Mouse (Mus musculus): Measurements from ENCODE around the gene Olfr1340.

The Olfr1340 gene

DNA sequence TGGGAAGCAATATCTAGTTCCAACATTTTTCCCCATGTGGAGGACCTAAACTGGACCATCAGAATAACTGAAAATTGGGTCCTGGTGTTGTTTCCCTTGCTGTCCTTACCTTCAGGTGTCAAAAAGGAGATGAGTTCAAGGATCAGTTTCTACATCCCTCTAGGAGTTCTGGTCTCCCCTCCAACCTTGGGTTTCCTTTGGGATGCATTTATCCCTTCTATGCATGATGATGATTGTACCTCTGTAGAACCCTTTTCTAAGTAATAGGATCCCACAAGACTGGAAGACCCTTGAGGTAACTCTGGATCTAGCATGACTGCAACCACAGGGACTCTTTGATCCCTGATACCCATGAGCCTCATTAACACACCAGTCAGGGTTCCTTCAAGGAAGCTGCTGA, at the start of gene Olfr1340:
Gene Olfr1340 (plus strand): TSS at position 301 of the 400 bp plus-strand sequence.
- no peak for DNase-seq

DNA sequence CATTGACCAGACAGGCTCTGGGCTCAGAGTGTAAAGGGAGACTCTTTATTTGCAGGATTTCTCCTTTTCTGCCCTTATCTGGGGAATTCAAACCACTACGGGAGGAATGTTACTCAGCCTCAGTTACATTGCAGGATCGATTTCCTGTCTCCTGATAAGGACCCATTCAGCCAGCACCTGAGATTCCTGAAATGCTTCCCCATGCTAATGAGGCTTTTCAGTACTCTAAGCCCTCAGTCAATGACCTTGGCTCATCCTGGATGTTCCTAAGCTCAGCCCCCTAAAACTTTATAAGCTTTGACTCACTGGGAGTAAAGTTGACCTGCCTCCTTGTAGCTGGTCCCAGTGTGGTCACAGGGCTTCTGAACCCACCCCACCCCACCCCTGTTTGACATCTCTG, 32.9 kb upstream of the Olfr1340 start:
- DNase-seq: no peak

DNA sequence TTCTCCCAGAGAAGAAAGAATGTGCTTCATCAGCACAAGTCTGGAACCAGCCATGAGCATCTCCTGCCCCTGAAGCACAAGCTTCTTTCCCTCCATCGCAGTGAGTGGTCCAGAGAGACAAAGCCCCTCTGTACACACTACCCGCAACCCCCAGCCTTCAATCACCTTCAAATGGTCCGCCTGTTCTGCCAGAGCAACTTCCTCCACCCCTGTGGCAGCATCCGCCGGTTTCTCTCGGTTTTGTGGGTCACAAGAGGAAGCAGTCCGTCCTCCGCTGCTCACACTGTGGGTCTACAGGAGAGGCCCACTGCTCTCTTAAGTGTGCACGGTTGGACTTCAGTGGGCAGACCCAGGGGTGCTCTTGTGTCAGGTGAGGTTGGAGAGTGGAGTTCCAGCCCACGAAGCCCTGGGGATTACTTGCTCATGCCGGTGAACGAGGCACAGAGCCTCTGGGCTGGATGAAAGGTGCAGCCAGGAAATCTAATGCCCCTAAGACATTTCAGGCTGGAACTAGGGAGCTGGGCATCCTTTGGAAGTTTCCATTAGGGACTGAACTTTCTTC, 27.4 kb upstream of the Olfr1340 start, which contains the start of gene Olfr1342:
Gene Olfr1342 (minus strand): TSS at position 345 of the 562 bp plus-strand sequence.
- DNase-seq: peak; percentile 59

DNA sequence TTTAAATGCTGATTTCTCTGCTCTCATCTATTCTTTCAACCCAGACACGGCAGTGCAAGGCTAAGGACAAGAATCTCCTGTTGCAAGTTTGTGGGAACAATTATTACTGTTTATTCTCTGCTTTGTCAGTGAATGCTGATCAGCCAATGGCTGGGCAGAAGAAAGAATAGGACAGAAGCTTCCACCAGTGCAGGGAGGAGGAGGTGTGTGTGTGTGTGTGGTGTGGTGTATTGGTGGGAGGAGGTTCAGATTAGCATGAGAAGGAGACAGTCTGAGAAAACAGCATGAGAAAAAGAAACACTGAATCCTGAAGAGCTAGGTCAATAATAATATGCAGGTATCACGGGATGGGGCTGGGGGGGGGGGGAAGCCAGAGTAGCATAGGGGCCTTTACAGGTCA, 26.1 kb upstream of the Olfr1340 start:
- DNase-seq: peak; percentile 24

DNA sequence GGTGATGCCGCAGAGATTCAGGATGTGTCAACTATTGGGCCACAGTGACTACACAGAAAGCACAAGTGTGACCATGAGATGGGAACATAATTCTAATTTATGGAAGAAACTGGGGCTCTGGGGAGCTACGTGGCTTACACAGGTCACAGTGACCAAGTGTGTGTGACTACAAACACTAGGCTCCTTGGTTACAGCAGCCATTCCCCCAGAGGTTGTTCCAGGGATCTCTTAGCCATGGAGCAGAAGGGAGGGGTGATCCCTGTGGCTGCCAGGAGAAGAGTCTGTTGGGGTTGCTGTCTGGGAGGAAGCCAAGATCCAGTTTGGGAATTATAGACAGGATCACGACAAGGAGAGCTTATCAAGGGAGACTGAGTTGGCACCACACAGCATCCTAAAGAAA, 16.7 kb upstream of the Olfr1340 start, which contains the start of gene Olfr1341:
Gene Olfr1341 (plus strand): TSS at position 301 of the 400 bp plus-strand sequence.
- DNase-seq: no peak

DNA sequence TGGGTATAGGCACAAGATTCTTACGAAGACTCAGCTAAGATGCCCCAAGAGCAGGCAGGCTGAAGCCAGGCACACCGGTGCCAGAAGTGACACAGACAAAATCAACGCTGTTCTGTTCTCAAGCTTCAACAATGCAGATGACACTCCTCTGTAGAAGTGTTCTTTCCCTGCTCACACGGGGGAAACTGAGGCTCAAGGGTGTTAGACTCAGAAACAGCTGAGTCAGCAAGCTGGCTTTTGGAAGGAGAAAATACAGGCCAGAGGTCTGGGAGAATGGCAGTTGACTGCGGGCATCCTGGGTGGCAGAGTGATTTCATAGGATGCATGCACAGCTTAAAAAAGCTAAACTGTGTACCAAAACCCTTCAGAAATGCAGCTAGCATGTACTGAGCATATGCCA, 11.9 kb upstream of the Olfr1340 start:
- peak; percentile 63 for DNase-seq

DNA sequence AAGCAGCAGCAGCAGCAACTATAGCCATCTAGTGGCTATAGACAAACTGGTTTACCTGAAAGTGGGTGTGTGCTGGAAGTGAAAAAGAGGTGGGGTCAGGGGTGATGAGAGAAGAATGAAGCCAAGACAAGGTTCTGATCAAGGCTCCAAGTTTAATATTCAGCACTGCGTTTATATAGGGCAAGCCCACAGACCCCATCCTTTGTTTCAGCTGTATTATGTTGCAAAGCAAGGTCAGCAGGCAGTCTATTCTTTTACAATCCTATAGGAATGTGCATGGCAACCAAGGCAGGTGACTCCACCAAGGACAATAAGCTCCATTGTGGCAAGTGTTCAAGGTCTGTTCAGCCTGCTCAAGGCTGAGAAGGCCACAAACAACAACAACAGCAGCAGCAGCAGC, 8.3 kb upstream of the Olfr1340 start:
- DNase-seq: peak; percentile 28

DNA sequence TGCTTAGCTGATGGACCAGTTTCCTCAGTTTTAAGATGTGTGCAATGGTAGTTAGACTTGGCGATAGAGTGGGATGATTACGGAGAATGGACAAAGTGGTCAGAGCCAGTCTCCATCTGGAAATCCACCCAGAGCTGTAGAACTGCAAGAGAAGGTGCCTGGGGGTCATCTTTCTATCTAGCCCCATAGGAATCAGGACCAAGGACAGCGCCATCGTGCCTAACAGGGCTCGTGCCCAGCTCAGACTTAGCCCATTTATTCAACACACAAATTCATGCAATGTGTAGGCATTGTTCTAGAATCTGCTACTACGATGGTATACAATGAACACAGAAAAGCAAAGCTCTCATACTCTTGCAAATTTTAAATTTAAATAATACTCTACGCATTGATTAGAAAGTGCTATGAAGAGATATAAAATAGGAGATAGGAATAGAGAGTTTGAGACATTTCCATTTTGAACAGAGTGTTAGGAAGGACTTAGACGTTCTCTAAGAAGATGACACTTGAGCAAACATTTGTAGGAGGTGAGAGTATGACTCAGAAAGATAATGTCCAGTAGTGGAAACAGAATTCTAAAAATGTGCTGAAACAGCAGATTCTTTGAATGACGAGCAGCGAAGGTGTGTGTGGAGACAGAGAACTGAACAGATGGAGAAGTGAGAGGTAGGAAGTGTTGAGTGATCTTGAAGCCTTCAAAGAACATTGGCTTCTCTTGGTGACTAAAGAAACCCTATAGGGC, 2.0 kb downstream of the Olfr1340 start:
- no peak for DNase-seq

DNA sequence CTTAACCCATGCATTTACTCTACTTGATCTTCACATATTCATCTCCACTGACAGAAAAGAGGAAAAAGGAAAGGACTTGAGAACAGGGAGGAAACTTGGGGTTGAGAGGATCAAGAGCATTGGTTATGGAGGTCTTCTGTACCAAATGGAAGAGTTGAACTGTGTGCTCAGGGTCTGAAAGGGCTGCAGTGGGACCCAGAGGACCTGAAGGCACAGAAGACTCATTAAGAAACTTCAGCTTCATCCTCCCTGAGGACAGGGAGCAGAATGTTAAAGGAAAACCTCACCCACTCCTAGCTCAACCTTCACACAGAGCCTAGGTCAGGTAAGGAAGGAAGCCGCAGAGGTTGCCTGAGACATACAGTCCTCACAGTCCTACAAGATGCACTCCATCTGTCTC, 11.9 kb downstream of the Olfr1340 start, which contains the start of gene Olfr1339:
Gene Olfr1339 (plus strand): TSS at position 301 of the 400 bp plus-strand sequence.
- DNase-seq: no peak

DNA sequence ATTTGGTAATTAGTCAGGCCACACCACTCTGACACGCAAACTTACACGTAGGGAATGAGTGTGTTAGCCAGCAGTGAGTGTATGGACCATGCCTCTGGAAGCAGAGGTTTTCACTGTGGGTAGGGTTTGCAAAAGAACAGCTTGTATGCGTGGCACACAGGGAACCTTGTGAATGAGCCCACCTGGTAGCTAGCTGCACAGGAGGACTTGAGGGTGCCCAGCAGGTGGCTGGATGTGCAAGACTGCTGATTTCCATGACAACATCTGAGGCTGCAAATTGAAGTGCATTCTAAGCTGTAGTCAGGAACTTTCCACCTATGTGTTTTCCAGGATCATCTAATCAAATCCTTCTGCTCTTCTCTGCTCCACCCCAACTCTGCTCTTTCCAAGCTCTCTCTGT, 19.6 kb downstream of the Olfr1340 start:
- DNase-seq: no peak

DNA sequence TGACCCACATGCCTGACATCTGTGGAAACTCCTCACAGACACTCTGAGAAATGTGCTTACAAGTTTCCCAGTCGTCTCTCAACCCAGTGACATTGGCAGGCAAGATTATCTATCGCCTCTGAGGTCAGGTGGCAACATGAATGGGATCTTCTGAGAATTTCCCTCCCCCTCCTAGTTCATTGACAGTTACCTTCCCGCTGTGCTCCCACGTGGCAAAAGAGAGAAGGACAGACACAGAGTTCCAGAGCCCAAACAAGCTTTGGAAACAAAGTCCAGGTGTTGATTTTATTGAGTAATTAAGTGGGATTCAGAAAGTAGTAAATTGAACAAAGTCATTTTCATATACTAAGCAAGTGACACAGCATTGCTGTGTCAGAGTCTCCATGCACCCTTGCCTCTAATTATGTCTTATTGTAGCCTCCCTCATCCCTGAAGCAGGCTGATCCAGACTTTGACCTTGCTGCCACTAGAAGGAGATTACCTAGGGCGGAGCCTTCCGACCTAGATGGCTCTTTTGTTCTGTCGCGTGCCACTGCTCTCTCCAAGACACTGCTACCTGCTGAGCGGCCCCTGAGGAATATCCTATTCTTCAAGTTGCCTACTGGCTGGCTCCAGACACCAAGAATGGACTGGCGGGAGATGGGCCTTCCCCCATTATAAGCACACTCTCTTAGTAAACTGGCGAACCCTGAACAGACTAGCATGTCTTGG, 21.2 kb downstream of the Olfr1340 start:
- no peak for DNase-seq

DNA sequence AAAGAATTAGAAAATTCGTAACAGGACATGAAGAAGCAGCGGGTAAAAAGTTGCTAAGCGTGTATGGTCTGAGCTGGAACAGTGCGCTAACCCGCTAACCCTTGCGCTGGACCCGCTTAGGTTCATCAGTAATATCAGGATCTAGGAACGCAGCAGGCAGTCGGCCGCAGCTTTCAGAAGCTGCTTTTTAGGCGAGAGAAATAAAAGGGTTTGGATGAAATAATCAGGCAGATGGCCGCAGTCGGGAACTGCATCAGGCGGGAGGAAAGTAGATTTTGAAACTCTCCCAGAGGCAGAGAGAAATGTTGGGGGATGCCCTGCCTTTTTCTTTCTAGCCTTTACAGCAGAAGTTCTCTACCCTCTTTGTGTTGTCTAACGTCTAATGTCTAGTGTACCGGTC, 21.9 kb downstream of the Olfr1340 start:
- no peak for DNase-seq

DNA sequence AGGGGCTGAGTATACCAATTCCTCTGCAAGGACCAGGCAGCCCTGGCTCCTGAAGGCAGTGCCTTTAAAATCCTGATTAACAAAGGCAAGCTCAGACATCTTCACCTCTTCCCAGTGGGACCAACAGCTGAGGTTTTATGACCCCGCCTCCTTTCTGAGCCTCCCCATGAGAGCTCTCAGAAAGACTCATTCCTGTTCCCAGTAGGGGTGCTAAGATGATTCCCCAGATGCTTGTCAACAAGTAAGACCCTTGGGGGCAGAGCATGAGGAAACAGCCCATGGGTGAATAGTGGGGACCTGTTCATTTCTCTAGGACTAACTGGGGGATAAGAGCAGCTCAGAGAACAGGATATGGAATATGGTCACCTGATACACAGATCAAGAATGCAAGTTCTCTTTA, 38.7 kb downstream of the Olfr1340 start, which contains the start of gene Olfr1338:
Gene Olfr1338 (minus strand): TSS at position 101 of the 400 bp plus-strand sequence.
- DNase-seq: no peak

Measured in heart, adult 11 months (tissue).